Mouse (Mus musculus) megakaryocyte, embryonic 14.5 days (primary cell): ENCODE results near the gene Fam184b.

Experiments used
- FLI1 ChIP-seq: IDR thresholded peaks from 2 replicates; pipeline ENCODE4 v1.6.1; 2012; ENCODE audit warnings: low read length, inconsistent platforms, mixed read lengths
- GATA1 ChIP-seq: IDR thresholded peaks from 3 replicates; pipeline ENCODE4 v1.6.1; 2012; ENCODE audit warnings: mixed read lengths, low read length, inconsistent platforms, borderline replicate concordance

DNA sequence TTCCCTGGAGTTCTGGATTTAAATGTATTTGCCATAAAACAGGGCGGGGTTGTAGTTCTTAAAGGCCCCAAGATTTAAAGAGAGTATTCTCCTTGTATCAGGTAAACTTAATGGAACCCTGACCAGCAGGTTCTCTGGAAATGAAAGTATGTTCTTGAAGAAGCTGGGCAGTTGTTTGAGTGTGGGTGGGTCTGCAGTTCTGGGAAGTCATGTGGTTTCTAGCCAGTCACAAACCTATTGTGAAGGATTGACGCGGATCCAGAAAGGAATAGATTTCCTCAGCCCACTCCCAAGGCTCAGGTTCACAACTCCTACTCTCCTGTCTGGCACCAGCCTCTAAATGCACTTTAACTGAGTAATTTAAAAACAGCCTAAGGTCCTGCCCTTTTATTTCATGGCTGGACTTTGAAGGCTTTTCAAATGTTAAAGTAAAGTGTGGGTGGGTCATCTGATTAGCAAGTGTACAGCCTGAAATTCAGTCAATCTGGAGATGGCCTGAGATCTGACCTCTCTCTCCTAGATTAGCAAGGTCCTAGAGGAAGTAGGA is 143.9 kb downstream of the Fam184b start:
- TF ChIP-seq FLI1 (no peak), GATA1 (no peak)
